Mouse (Mus musculus) midbrain, embryonic 13.5 days (tissue): ENCODE data around the gene Ccdc136. TPM values are rescaled to one million over a fixed set of nuclear protein-coding genes. Genes with fewer than 3 reads are reported as not detected.

Experiments used
- ATAC-seq: fragments of 200-750 bp; cut with Nextera tagmentation; 2 replicates; pipeline ENCODE4 v1.8.0; 2017; ENCODE audit warnings: mild to moderate bottlenecking, moderate TSS enrichment, moderate library complexity
- H3K27ac ChIP-seq: fragments of 300-500 bp; sonication (generic); 2 replicates; pipeline ENCODE4 v1.5.1; 2015; ENCODE audit warnings: inconsistent platforms, mild to moderate bottlenecking, moderate library complexity
- H3K27me3 ChIP-seq: fragments of 300-500 bp; sonication (generic); 2 replicates; pipeline ENCODE4 v1.6.1; 2015; ENCODE audit warnings: mild to moderate bottlenecking, inconsistent platforms
- H3K36me3 ChIP-seq: fragments of 300-500 bp; sonication (generic); 2 replicates; pipeline ENCODE4 v1.6.1; 2015; ENCODE audit warnings: mild to moderate bottlenecking, inconsistent platforms
- H3K4me1 ChIP-seq: fragments of 300-500 bp; sonication (generic); replicated peaks from 2 replicates; pipeline ENCODE4 v1.6.1; 2015; ENCODE audit warnings: inconsistent platforms
- H3K4me2 ChIP-seq: fragments of 300-500 bp; sonication (generic); replicated peaks from 2 replicates; pipeline ENCODE4 v1.6.1; 2015; ENCODE audit warnings: moderate library complexity, mild to moderate bottlenecking, inconsistent platforms
- H3K4me3 ChIP-seq: fragments of 300-500 bp; sonication (generic); replicated peaks from 2 replicates; pipeline ENCODE4 v1.5.1; 2015; ENCODE audit warnings: mild to moderate bottlenecking, inconsistent platforms
- H3K9ac ChIP-seq: fragments of 300-500 bp; sonication (generic); replicated peaks from 2 replicates; pipeline ENCODE4 v1.6.1; 2015; ENCODE audit warnings: mild to moderate bottlenecking, inconsistent platforms
- H3K9me3 ChIP-seq: fragments of 300-500 bp; sonication (generic); 2 replicates; pipeline ENCODE4 v1.6.1; 2016; ENCODE audit warnings: mild to moderate bottlenecking, inconsistent platforms
- WGBS: fragments of 180-500 bp; shearing (Covaris S2); methylation state at CpG from one replicate; pipeline ENCODE4 v1.1.7; 2015; 5-methylcytosine and 5-hydroxymethylcytosine counted together
- polyA plus RNA-seq: library from polyadenylated mRNA; unstranded; fragments of >200 nt; fragmentation: Nextera tagmentation; extraction: Ambion mirVana; gene quantifications from 2 replicates; pipeline ENCODE4 v1.2.1, GENCODE M21; 2015

Ccdc136 gene
- polyA plus RNA-seq, 1 experiment from 2014 or later = 30.4 TPM

DNA sequence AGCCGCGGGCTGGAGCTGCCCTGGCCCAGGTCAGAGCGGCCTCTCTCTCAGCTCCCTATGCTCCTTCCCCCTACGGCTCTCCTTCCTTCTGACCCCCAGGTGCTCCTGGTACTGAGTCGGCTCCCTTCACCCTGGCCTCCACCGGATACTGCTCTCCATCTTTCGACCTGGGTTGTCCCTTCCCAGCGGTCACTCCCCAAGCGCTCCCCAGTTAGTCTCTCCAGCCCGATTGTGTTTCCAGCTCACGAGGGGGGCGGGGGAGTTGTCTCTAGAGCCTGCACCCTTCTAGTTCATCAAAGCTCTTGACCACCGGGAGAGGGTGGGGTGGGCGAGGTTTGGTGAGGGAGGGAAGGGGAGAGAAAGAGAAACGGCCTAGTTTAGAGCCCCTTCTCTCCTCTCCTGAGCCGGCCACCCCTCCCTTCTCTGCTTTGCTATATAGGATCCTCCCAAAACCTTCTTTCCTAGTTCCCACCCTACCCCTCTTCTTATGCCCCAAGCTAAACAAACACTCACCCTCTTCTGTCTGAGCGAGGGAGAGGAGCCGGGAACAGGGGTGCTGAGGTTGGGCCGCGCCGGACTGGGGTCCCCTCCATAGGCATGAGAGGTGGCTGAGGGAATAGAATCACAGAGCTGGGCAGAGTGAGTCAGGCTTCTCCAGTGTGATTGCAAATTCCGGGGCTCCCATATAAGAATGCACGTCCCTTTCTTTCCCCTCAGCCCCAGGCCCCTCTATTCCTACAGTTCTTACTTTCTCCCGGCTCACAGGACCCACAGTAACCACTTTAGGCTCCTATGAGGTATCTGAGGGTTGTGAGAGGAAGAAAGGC lies 818 bp downstream of the Ccdc136 start:
- Histone ChIP-seq H3K27ac (peak overlapping the region; percentile 69), H3K36me3 (no peaks in the 10 kb centered on the region), H3K4me2 (peak overlapping the region; percentile 81), H3K4me3 (peak overlapping the region; percentile 71), H3K9me3 (no peaks in the 10 kb centered on the region), H3K27me3 (peaks cover 21% of the 10 kb centered on the region), H3K9ac (peak overlapping the region; percentile 82), H3K4me1 (peaks cover 20% of the 10 kb centered on the region)
- WGBS = 1% methylated on average over 24 of the region's 24 CpGs
- peak; percentile 84 for ATAC-seq

- Histone ChIP-seq H3K27me3 (peaks cover 25% of the 10 kb centered on the region), H3K27ac (peak overlapping the region; percentile 69), H3K9me3 (no peaks in the 10 kb centered on the region), H3K4me2 (peak overlapping the region; percentile 81), H3K4me1 (peaks cover 20% of the 10 kb centered on the region), H3K4me3 (peak overlapping the region; percentile 71), H3K36me3 (no peaks in the 10 kb centered on the region), H3K9ac (peak overlapping the region; percentile 82)
- WGBS = 5% methylated on average over 6 of the region's 6 CpGs
- ATAC-seq = peak; percentile 55
Observed at GRCm38 (mm10) chr6:29397575-29397974, 1.5 kb downstream of the Ccdc136 start.

GRCm38 (mm10) chr6:29399851-29400250 lies 3.7 kb downstream of the Ccdc136 start:
- Histone ChIP-seq H3K4me1 (peaks cover 24% of the 10 kb centered on the region), H3K9ac (no peak overlapping the region), H3K36me3 (no peaks in the 10 kb centered on the region), H3K9me3 (no peaks in the 10 kb centered on the region), H3K27me3 (peaks cover 18% of the 10 kb centered on the region), H3K4me2 (no peak overlapping the region), H3K4me3 (no peak overlapping the region), H3K27ac (no peak overlapping the region)
- ATAC-seq = no peak
- WGBS = 66% methylated on average over 4 of the region's 4 CpGs

DNA sequence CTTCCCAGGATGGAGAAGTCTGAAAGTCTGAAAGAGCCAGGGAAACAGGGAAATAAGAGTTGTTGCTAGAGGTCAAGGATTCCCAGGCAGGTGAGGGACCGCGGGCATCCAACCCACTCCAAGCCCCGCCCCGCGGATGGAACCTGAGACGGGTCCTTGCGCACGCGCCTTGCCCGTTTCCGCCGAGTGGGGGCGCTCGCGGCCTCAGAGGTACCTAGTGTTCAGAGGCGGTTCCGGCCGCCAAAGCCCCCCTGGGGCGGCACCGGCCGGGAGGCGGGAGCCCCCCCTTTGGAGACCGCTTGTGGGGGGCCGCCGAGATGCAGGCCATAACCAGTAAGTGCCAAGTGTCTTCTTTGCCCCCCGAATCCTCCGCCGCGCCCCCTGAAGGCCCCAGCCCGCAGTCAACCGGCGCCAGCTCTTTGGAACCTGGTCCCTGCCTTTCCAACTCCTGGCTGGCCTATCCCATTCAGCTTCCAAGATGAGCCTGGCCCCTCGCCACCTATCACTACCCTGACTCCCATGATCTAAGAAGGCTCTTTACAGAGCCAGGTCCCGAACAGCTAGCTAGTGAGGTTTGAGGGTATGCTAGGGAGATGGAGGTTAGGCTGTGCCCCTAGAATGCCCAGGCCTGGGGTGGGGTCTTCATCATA lies 6.7 kb downstream of the Ccdc136 start:
- peaks cover 17% of the 10 kb centered on the region for H3K36me3 ChIP-seq
- no peaks in the 10 kb centered on the region for H3K9me3 ChIP-seq
- no peak overlapping the region for H3K27ac ChIP-seq
- H3K9ac ChIP-seq = no peak overlapping the region
- H3K4me1 ChIP-seq = peaks cover 6% of the 10 kb centered on the region
- ATAC-seq = no peak
- peaks cover 12% of the 10 kb centered on the region for H3K27me3 ChIP-seq
- 0 out of 2 replicates have a peak overlapping the region, but pooled peaks have one; percentile 2 for H3K4me2 ChIP-seq
- 7% methylated on average over 33 of the region's 34 CpGs for WGBS
- H3K4me3 ChIP-seq = no peak overlapping the region

DNA sequence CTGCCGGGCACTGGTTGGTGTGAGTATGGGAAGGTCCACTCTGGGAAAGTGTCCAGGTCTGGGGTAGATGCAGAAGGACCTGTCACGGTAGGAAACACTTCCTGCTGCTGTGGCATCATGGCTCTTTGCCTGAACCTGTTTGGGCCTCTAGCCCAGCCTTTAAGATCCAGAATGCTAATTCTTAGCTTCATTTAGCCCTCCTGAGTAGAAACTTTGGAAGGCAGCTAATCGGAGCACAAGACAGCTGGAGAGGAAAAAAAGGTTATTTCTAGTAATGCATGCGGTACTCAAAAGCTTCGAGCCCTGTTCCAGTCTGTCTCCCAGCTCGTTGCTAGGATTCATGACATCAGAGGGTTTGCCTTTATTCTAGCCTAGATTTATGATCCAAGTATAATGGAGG lies 10.3 kb downstream of the Ccdc136 start:
- 88% methylated on average over 6 of the region's 6 CpGs for WGBS
- H3K9me3 ChIP-seq = no peaks in the 10 kb centered on the region
- no peak for ATAC-seq
- no peak overlapping the region for H3K9ac ChIP-seq
- no peak overlapping the region for H3K4me3 ChIP-seq
- no peak overlapping the region for H3K4me2 ChIP-seq
- peaks cover 49% of the 10 kb centered on the region for H3K36me3 ChIP-seq
- no peak overlapping the region for H3K27ac ChIP-seq
- H3K27me3 ChIP-seq = peaks cover 12% of the 10 kb centered on the region
- H3K4me1 ChIP-seq = 0 out of 2 replicates have a peak, but pooled peaks cover 4% of the 10 kb centered on the region

GRCm38 (mm10) chr6:29415446-29415845 lies 19.3 kb downstream of the Ccdc136 start:
- H3K9me3 ChIP-seq = no peaks in the 10 kb centered on the region
- ATAC-seq = no peak
- H3K4me2 ChIP-seq = no peak overlapping the region
- no peak overlapping the region for H3K27ac ChIP-seq
- WGBS = 90% methylated on average over 9 of the region's 9 CpGs
- no peak overlapping the region for H3K4me3 ChIP-seq
- H3K9ac ChIP-seq = peak overlapping the region; percentile 10; the same call in 1 of the 2 replicates
- no peaks in the 10 kb centered on the region for H3K4me1 ChIP-seq
- no peaks in the 10 kb centered on the region for H3K27me3 ChIP-seq
- peaks cover 67% of the 10 kb centered on the region for H3K36me3 ChIP-seq

DNA sequence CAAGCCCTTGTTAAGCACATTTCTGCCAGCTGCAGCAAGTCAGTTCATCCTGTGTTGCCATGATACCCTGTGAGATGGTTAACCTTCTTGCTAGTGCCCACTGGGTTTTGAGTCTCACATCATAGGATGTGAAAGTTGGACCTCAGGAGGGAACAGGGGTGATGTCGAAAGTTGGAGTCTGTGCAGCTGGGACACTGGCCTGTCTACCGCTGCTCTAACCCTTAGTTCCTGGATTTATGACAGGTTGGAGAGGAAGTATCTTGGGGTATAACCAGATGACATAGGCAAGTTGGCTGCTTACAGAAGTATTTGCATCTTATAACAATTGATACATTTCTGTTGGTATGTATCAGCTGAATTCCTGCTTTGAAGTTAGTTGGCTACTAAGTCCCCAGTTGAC lies 24.5 kb downstream of the Ccdc136 start:
- ATAC-seq = no peak
- peaks cover 27% of the 10 kb centered on the region for H3K36me3 ChIP-seq
- WGBS = 95% methylated on average over 2 of the region's 2 CpGs

GRCm38 (mm10) chr6:29425118-29425517 lies 29.0 kb downstream of the Ccdc136 start:
- WGBS = 74% methylated on average over 8 of the region's 8 CpGs
- Histone ChIP-seq H3K9ac (no peak overlapping the region), H3K36me3 (peaks cover 6% of the 10 kb centered on the region; the same call in 1 of the 2 replicates), H3K27me3 (no peaks in the 10 kb centered on the region; the same call in 1 of the 2 replicates), H3K4me2 (no peak overlapping the region), H3K9me3 (no peaks in the 10 kb centered on the region), H3K4me3 (no peak overlapping the region), H3K27ac (no peak overlapping the region), H3K4me1 (no peaks in the 10 kb centered on the region)
- ATAC-seq = no peak

More for the DNA sequence above, 24.5 kb downstream of the Ccdc136 start:
- Histone ChIP-seq H3K9ac (no peak overlapping the region), H3K27ac (no peak overlapping the region), H3K4me3 (no peak overlapping the region), H3K4me2 (no peak overlapping the region), H3K27me3 (no peaks in the 10 kb centered on the region), H3K9me3 (no peaks in the 10 kb centered on the region), H3K4me1 (no peaks in the 10 kb centered on the region)

DNA sequence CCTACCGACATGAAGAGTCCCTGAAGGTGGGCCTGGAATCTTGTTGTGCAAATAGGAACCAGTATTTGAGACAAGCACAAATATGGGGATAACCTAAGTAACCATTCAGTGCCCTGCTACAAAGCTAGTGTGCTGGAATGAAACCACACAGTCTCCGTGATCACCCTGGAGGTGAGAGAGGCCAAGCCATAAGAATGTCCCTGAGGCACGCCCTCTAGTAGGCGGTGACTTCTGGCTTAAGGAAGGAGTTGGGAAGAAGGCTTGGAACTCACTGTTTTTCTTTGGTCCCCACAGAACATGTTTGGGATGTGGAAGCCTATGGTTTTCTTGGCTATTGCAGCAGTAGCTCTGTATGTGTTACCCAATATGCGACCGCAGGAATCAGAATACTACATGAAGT lies 30.2 kb downstream of the Ccdc136 start:
- no peak for ATAC-seq
- H3K9me3 ChIP-seq = no peaks in the 10 kb centered on the region

GRCm38 (mm10) chr6:29428171-29428570 lies 32.1 kb downstream of the Ccdc136 start:
- no peak overlapping the region for H3K9ac ChIP-seq
- H3K4me1 ChIP-seq = peaks cover 12% of the 10 kb centered on the region
- H3K4me3 ChIP-seq = no peak overlapping the region
- ATAC-seq = no peak
- no peaks in the 10 kb centered on the region for H3K36me3 ChIP-seq
- H3K9me3 ChIP-seq = no peaks in the 10 kb centered on the region
- no peak overlapping the region for H3K27ac ChIP-seq
- H3K4me2 ChIP-seq = no peak overlapping the region
- H3K27me3 ChIP-seq = peaks cover 28% of the 10 kb centered on the region
- WGBS = 57% methylated on average over 4 of the region's 4 CpGs

More for the DNA sequence above, 30.2 kb downstream of the Ccdc136 start:
- Histone ChIP-seq H3K36me3 (peaks cover 3% of the 10 kb centered on the region; the same call in 1 of the 2 replicates), H3K27ac (no peak overlapping the region), H3K9ac (no peak overlapping the region), H3K4me3 (no peak overlapping the region), H3K4me2 (no peak overlapping the region), H3K27me3 (peaks cover 10% of the 10 kb centered on the region), H3K4me1 (no peaks in the 10 kb centered on the region; the same call in 1 of the 2 replicates)
- 78% methylated on average over 6 of the region's 6 CpGs for WGBS

DNA sequence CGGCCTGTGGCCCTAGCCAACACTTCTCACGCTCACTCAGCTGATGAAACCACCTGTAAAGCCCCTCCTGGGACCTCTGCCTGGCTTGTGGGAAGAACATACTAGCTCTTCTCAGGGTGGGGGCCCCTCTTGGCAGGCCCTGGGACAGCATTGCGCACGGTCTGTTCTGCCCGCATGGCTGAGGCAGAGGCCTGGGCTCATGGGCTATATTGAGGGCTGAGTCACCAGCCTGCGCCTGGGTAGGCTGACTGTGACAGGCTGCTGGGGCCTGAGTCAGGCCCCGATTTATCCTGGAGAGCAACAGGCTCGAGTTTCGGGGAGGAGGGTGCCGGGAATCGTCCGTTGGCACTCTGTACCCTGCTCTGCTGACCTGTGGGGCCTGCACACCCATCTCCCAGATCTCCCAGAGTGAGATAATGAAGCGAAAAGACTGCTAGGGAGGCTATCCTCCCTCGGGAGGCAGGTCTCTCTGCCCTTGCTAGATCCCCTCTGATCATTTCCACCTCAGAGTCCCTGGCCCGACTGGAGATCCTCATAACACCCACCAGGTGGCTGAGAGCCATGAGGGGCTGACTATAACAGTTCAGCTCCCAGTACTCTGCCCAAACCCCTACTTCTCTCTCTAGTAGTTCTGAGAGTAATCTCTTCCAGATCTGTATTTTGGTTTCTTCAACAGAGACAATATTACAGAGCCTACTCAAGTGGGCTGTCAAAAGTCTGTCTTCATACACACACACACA lies 34.7 kb downstream of the Ccdc136 start:
- no peak overlapping the region for H3K27ac ChIP-seq
- H3K4me1 ChIP-seq = peaks cover 39% of the 10 kb centered on the region
- H3K4me3 ChIP-seq = no peak overlapping the region
- ATAC-seq = no peak
- H3K36me3 ChIP-seq = no peaks in the 10 kb centered on the region
- peaks cover 53% of the 10 kb centered on the region for H3K27me3 ChIP-seq
- H3K9ac ChIP-seq = no peak overlapping the region
- 55% methylated on average over 15 of the region's 15 CpGs for WGBS
- no peaks in the 10 kb centered on the region for H3K9me3 ChIP-seq
- H3K4me2 ChIP-seq = no peak overlapping the region

DNA sequence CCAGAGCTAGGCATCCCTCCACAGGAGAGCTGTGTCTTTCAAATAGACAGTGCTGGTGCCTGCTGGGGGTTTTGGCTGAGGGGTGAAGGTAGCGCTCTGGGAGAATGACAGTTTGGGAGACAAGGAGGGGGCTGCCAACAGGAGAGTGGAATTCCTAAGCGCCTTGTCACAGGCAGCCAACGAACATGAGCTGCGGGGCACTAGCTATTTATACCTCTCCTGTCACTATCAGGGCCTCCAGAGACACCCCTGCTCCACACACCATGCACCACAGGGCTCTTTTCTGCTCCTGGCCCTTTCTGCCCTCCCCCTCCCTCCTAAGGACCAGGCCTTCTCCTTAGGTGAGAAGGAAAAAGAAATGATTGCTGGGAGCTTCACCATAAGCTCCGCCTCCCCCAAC lies 35.4 kb downstream of the Ccdc136 start:
- no peak overlapping the region for H3K9ac ChIP-seq
- ATAC-seq = no peak
- no peak overlapping the region for H3K27ac ChIP-seq
- H3K4me3 ChIP-seq = no peak overlapping the region
- H3K36me3 ChIP-seq = no peaks in the 10 kb centered on the region
- peaks cover 53% of the 10 kb centered on the region for H3K27me3 ChIP-seq
- H3K9me3 ChIP-seq = no peaks in the 10 kb centered on the region
- H3K4me2 ChIP-seq = no peak overlapping the region
- 25% methylated on average over 5 of the region's 5 CpGs for WGBS
- peaks cover 45% of the 10 kb centered on the region for H3K4me1 ChIP-seq
